8 mouse cellular contexts compared by ENCODE assay signal in the genomic region with DNA sequence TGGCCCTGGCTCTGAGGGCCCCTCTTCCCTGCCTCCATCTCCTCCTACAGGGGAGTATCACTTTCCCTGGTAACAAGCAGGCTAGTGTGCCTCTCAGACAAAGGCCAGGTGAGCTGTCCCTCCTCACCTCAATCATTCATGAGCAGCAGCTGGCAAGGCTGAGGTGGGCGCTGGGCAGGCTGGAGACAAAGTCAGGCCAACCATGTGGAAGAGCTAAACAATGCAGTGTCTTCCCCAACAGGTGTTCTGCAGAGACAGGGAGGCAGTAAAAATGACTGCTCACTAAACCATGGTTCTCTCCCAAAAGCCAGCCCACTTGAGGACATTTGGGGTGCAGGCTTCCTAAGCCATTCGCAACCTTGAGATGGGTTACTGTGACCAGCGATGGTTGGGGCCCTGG. TPM values are rescaled to one million over a fixed set of nuclear protein-coding genes. Genes with fewer than 3 reads are reported as not detected.
DNase-seq lines count a peak whose midpoint lies in the region; ATAC-seq and TF ChIP-seq lines count a peak whose summit lies in the region.

No protein-coding gene starts in this region.

- DNase-seq in heart, adult 2 months: peak in 1 of 2 experiments; percentile 12
- DNase-seq in heart, postnatal 4 days: no peak
- DNase-seq in thymus, postnatal 4 days: peak; percentile 32
- no peak for DNase-seq in thymus, postnatal 25 days
- no peak for DNase-seq in liver, embryonic 13.5 days
- no peak for DNase-seq in stomach, postnatal 0 days (ENCODE audit: low spot score)
- no peak for DNase-seq in cerebellum, adult 11-12 months
- no peak for DNase-seq in frontal cortex, postnatal 36 days (ENCODE audit: low spot score in 2 of 2)

- intact Hi-C loops in heart, adult 2 months (cut with DNase I): loop anchor here (1.0 to 5.0 kb wide), 3 partner anchors 11 to 316 kb away; a partner anchor contains a TSS

- WGBS in heart, adult 2 months: 62% methylated on average over 3 of the region's 3 CpGs
- WGBS in liver, embryonic 13.5 days (ENCODE audit: insufficient replicate concordance): 53% methylated on average over 3 of the region's 3 CpGs
- 49% methylated on average over 3 of the region's 3 CpGs for WGBS in stomach, postnatal 0 days

- peak overlapping the region; percentile 97 for H3K27ac ChIP-seq in heart, adult 2 months
- peak overlapping the region; percentile 97 for H3K27ac ChIP-seq in liver, embryonic 13.5 days
- peak overlapping the region; percentile 99 for H3K27ac ChIP-seq in stomach, postnatal 0 days (replicated peaks)

- H3K27me3 ChIP-seq in heart, adult 2 months (ENCODE audit: control insufficient read depth, insufficient read depth, low read length): no peaks in the 10 kb centered on the region
- no peaks in the 10 kb centered on the region for H3K27me3 ChIP-seq in liver, embryonic 13.5 days
- no peaks in the 10 kb centered on the region for H3K27me3 ChIP-seq in stomach, postnatal 0 days (ENCODE audit: control insufficient read depth, insufficient read depth, low read length)

- no peak for ATAC-seq in liver, embryonic 13.5 days (ENCODE audit: low read depth)
- ATAC-seq in stomach, postnatal 0 days (ENCODE audit: low FRiP score, low TSS enrichment): no peak

- H3K4me3 ChIP-seq in heart, adult 2 months: no peak overlapping the region
- no peak overlapping the region for H3K4me3 ChIP-seq in liver, embryonic 13.5 days (replicated peaks)
- no peak overlapping the region for H3K4me3 ChIP-seq in stomach, postnatal 0 days (ENCODE audit: low read depth, low read length)

- peaks cover 3% of the 10 kb centered on the region; the same call in 1 of the 2 replicates for H3K79me2 ChIP-seq in heart, adult 2 months (replicated peaks; ENCODE audit: control insufficient read depth, insufficient read depth, low read length)

- H3K36me3 ChIP-seq in heart, adult 2 months (ENCODE audit: control insufficient read depth, insufficient read depth, low read length): peaks cover 3% of the 10 kb centered on the region; the same call in 1 of the 2 replicates
- peaks cover 9% of the 10 kb centered on the region for H3K36me3 ChIP-seq in liver, embryonic 13.5 days
- no peaks in the 10 kb centered on the region for H3K36me3 ChIP-seq in stomach, postnatal 0 days (ENCODE audit: control insufficient read depth, insufficient read depth, low read length)

- peak overlapping the region; percentile 30; the same call in 1 of the 2 replicates for H3K9ac ChIP-seq in heart, adult 2 months (ENCODE audit: low read depth, low read length)
- H3K9ac ChIP-seq in liver, embryonic 13.5 days: peak overlapping the region; percentile 82
- H3K9ac ChIP-seq in stomach, postnatal 0 days (ENCODE audit: low read length): peak overlapping the region; percentile 43

- H3K9me3 ChIP-seq in liver, embryonic 13.5 days (replicated peaks): no peaks in the 10 kb centered on the region
- no peaks in the 10 kb centered on the region for H3K9me3 ChIP-seq in stomach, postnatal 0 days (ENCODE audit: control insufficient read depth, low read length)

- H3K4me1 ChIP-seq in heart, adult 2 months (ENCODE audit: control insufficient read depth, insufficient read depth, low read length): peaks cover 26% of the 10 kb centered on the region
- peaks cover 55% of the 10 kb centered on the region for H3K4me1 ChIP-seq in liver, embryonic 13.5 days (replicated peaks)
- H3K4me1 ChIP-seq in stomach, postnatal 0 days (replicated peaks; ENCODE audit: control insufficient read depth, insufficient read depth): peaks cover 16% of the 10 kb centered on the region

- H3K4me2 ChIP-seq in liver, embryonic 13.5 days: peak overlapping the region; percentile 97
- H3K4me2 ChIP-seq in stomach, postnatal 0 days (replicated peaks; ENCODE audit: low read depth): peak overlapping the region; percentile 62; the same call in 1 of the 2 replicates

- no peak for TF ChIP-seq CTCF in heart, adult 2 months (IDR thresholded peaks at IDR 0.05)
- TF ChIP-seq CTCF in stomach, postnatal 0 days (IDR thresholded peaks at IDR 0.05; ENCODE audit: low read depth): no peak

- TF ChIP-seq EP300 in heart, adult 2 months (IDR thresholded peaks at IDR 0.05; ENCODE audit: insufficient read depth, low read depth, low read length): no peak
- no peak for TF ChIP-seq EP300 in stomach, postnatal 0 days (optimal IDR thresholded peaks at IDR 0.05)

- TF ChIP-seq POLR2A in heart, adult 2 months (IDR thresholded peaks at IDR 0.05; ENCODE audit: insufficient read depth, low read depth, low read length): no peak

RNA-seq across cellular contexts. Expression of a gene that starts 2.6 kb away (rescaled TPM):
- total RNA-seq in heart, adult 2 months (2021): 10 to 100 TPM; 43.9 to 51.8 TPM
- 47.5 and 52.6 TPM in 2 replicates for polyA plus RNA-seq in heart, adult 2 months (2012; rRNA removed)
- total RNA-seq in heart, postnatal 4 days (2021): 100 to 1,000 TPM; 167 to 182 TPM
- polyA plus RNA-seq in liver, embryonic 13.5 days (2015; fragmentation: Nextera tagmentation; extraction: Ambion mirVana): 136 and 175 TPM in 2 replicates
- polyA plus RNA-seq in stomach, postnatal 0 days (2015; fragmentation: Nextera tagmentation; extraction: Ambion mirVana): 99.3 and 103 TPM in 2 replicates

RNA-seq across cellular contexts. Expression of a gene that starts 22.6 kb away (rescaled TPM):
- 1 to 10 TPM in 1 of 2 experiments, under 1 TPM in 1; 0.55 to 1.2 TPM for total RNA-seq in heart, adult 2 months (2021)
- polyA plus RNA-seq in heart, adult 2 months (2012; rRNA removed): 0.84 TPM in 1 of 2 replicates, not detected in the other
- total RNA-seq in heart, postnatal 4 days (2021): not detected
- 54.8 and 64.6 TPM in 2 replicates for polyA plus RNA-seq in liver, embryonic 13.5 days (2015; fragmentation: Nextera tagmentation; extraction: Ambion mirVana)
- polyA plus RNA-seq in stomach, postnatal 0 days (2015; fragmentation: Nextera tagmentation; extraction: Ambion mirVana): 0.86 and 0.87 TPM in 2 replicates

RNA-seq across cellular contexts. Expression of a gene that starts 22.8 kb away (rescaled TPM):
- total RNA-seq in heart, adult 2 months (2021): under 1 TPM; 0.20 to 0.31 TPM
- polyA plus RNA-seq in heart, adult 2 months (2012; rRNA removed): 0.50 and 0.80 TPM in 2 replicates
- 1 to 10 TPM; 2.5 to 2.9 TPM for total RNA-seq in heart, postnatal 4 days (2021)
- polyA plus RNA-seq in liver, embryonic 13.5 days (2015; fragmentation: Nextera tagmentation; extraction: Ambion mirVana): 5.7 and 5.8 TPM in 2 replicates
- polyA plus RNA-seq in stomach, postnatal 0 days (2015; fragmentation: Nextera tagmentation; extraction: Ambion mirVana): 5.5 and 7.0 TPM in 2 replicates

RNA-seq across cellular contexts. Expression of a gene that starts 30.9 kb away (rescaled TPM):
- under 1 TPM; 0.50 to 0.52 TPM for total RNA-seq in heart, adult 2 months (2021)
- polyA plus RNA-seq in heart, adult 2 months (2012; rRNA removed): 0.26 and 0.82 TPM in 2 replicates
- under 1 TPM; 0.14 to 0.45 TPM for total RNA-seq in heart, postnatal 4 days (2021)
- 0.25 and 0.75 TPM in 2 replicates for polyA plus RNA-seq in liver, embryonic 13.5 days (2015; fragmentation: Nextera tagmentation; extraction: Ambion mirVana)
- polyA plus RNA-seq in stomach, postnatal 0 days (2015; fragmentation: Nextera tagmentation; extraction: Ambion mirVana): 57.6 and 58.0 TPM in 2 replicates

RNA-seq across cellular contexts. Expression of a gene that starts 34.4 kb away (rescaled TPM):
- total RNA-seq in heart, adult 2 months (2021): not detected
- polyA plus RNA-seq in heart, adult 2 months (2012; rRNA removed): 0.23 TPM in 1 of 2 replicates, not detected in the other
- not detected for total RNA-seq in heart, postnatal 4 days (2021)
- 47.1 and 59.3 TPM in 2 replicates for polyA plus RNA-seq in liver, embryonic 13.5 days (2015; fragmentation: Nextera tagmentation; extraction: Ambion mirVana)
- polyA plus RNA-seq in stomach, postnatal 0 days (2015; fragmentation: Nextera tagmentation; extraction: Ambion mirVana): 0.30 and 0.55 TPM in 2 replicates

Comparison
In these comparisons a context has a peak if more than half of its experiments do, and no peak if none do; other contexts are left out.
1. H3K9ac ChIP-seq: peak in every context shown above with its lines; median percentile 82 in liver, embryonic 13.5 days; 43 in stomach, postnatal 0 days; 30 in heart, adult 2 months.
2. RNA of a gene that starts 22.6 kb away (polyA plus RNA-seq): 54.8 to 64.6 TPM in liver, embryonic 13.5 days; 0.86 to 0.87 TPM in stomach, postnatal 0 days and 0.84 TPM in heart, adult 2 months; every median in the first group is over 10 times any median in the second.
3. Peak in every context shown above with its lines, with median percentiles within 50 percentile points of each other: H3K27ac ChIP-seq.